Mouse (Mus musculus) heart, embryonic 13.5 days (tissue): Measurements from ENCODE around the gene Ccdc146. TPM values are rescaled to one million over a fixed set of nuclear protein-coding genes. Genes with fewer than 3 reads are reported as not detected.
"Not testable (repeated sequence)": the region's sequence is repeated elsewhere in the genome, so short reads cannot be mapped to it uniquely, and the experiment has no call there.

Experiments used
- ATAC-seq: fragments of 200-750 bp; cut with Nextera tagmentation; 2 replicates; pipeline ENCODE4 v1.8.0; 2017; ENCODE audit warnings: moderate TSS enrichment; ENCODE audit not compliant: insufficient number of reproducible peaks, low FRiP score, low TSS enrichment; ENCODE audit errors: extremely low read depth
- H3K27ac ChIP-seq: fragments of 300-500 bp; sonication (generic); replicated peaks from 2 replicates; pipeline ENCODE4 v1.5.1; 2015; ENCODE audit warnings: moderate library complexity, mild to moderate bottlenecking, inconsistent platforms
- H3K27me3 ChIP-seq: fragments of 300-500 bp; sonication (generic); replicated peaks from 2 replicates; pipeline ENCODE4 v1.6.1; 2015; ENCODE audit warnings: mild to moderate bottlenecking, inconsistent platforms
- H3K36me3 ChIP-seq: fragments of 300-500 bp; sonication (generic); 2 replicates; pipeline ENCODE4 v1.6.1; 2015; ENCODE audit warnings: mild to moderate bottlenecking, inconsistent platforms
- H3K4me1 ChIP-seq: fragments of 300-500 bp; sonication (generic); 2 replicates; pipeline ENCODE4 v1.6.1; 2015; ENCODE audit warnings: inconsistent platforms
- H3K4me2 ChIP-seq: fragments of 300-500 bp; sonication (generic); 2 replicates; pipeline ENCODE4 v1.6.1; 2015; ENCODE audit warnings: inconsistent platforms, mild to moderate bottlenecking, moderate library complexity
- H3K4me3 ChIP-seq: fragments of 300-500 bp; sonication (generic); 2 replicates; pipeline ENCODE4 v1.5.1; 2015; ENCODE audit warnings: moderate library complexity, mild to moderate bottlenecking, inconsistent platforms
- H3K9ac ChIP-seq: fragments of 300-500 bp; sonication (generic); 2 replicates; pipeline ENCODE4 v1.6.1; 2015; ENCODE audit warnings: inconsistent platforms, mild to moderate bottlenecking, moderate library complexity
- H3K9me3 ChIP-seq: fragments of 300-500 bp; sonication (generic); 2 replicates; pipeline ENCODE4 v1.6.1; 2016; ENCODE audit warnings: inconsistent platforms
- WGBS: fragments of 180-500 bp; shearing (Covaris S2); methylation state at CpG from one replicate; pipeline ENCODE4 v1.1.7; 2015; ENCODE audit warnings: mixed read lengths; 5-methylcytosine and 5-hydroxymethylcytosine counted together
- polyA plus RNA-seq: library from polyadenylated mRNA; unstranded; fragments of >200 nt; fragmentation: Nextera tagmentation; extraction: Ambion mirVana; gene quantifications from 2 replicates; pipeline ENCODE4 v1.2.1, GENCODE M21; 2015

Ccdc146 gene
- polyA plus RNA-seq, 1 experiment from 2014 or later: 2.2 TPM

DNA sequence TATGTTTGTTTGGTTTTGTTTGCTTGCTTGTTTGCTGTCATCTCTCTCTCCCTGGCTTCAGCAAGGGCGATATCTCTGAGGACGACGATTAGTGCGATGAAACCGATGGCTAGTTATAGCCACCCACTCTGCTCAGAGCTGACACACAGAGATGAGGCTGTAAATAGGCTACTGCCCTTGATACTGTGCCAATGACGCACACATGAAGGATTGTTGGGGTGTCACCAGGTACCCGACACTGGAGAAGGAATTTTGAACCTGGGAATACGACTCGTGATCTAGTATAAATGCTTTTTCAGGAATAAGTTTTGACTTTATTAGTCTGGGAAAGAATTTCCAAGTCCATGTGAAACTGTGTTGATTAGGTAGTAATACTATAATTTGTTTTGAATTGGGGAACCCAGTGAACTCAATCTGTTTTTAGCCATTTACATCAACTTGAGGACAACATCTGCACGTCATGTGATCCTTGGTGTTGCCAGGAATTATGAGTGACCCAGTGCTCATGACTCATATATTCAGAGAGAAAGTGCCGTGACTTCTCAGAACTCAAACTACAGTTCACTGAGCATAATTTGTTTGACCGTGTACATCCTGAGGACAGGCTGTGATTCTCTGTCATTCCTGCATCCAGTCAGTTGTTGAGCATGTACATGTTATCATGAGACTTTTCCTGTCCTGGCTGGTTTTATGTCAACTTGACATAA, 141.0 kb downstream of the Ccdc146 start:
- H3K27ac ChIP-seq: no peak overlapping the region
- WGBS: 76% methylated on average over 12 of the region's 12 CpGs
- no peak for ATAC-seq
- H3K9me3 ChIP-seq: no peaks in the 10 kb centered on the region
- H3K4me1 ChIP-seq: peaks cover 14% of the 10 kb centered on the region
- no peaks in the 10 kb centered on the region for H3K36me3 ChIP-seq
- no peak overlapping the region for H3K9ac ChIP-seq
- no peak overlapping the region for H3K4me3 ChIP-seq
- H3K27me3 ChIP-seq: no peaks in the 10 kb centered on the region
- H3K4me2 ChIP-seq: no peak overlapping the region

DNA sequence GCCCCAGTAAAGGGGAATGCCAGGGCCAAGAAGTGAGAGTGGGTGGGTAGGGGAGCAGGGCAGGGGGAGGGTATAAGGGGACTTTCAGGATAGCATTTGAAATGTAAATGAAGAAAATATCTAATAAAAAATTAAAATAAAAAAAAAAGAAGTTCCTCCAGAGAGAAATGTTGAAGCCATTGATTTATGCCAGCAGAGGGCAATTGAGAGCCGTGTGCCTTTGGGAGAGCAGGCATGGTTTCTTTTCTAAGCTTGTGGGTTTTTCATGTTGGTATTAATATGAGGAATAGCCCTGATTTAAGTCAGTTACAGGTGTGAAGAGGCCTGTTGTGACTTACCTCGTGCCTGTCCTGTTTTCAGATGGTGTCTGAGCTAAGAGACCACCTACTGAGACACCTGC, 146.8 kb downstream of the Ccdc146 start:
- ATAC-seq, H3K9ac ChIP-seq, H3K4me2 ChIP-seq, H3K9me3 ChIP-seq, H3K4me3 ChIP-seq, H3K36me3 ChIP-seq, H3K4me1 ChIP-seq, H3K27me3 ChIP-seq, H3K27ac ChIP-seq: not testable (repeated sequence)
- 48% methylated on average over 2 of the region's 2 CpGs for WGBS

GRCm38 (mm10) chr5:21271386-21272354, 152.8 kb downstream of the Ccdc146 start:
- WGBS: 58% methylated on average over 9 of the region's 9 CpGs
- Histone ChIP-seq H3K4me2 (no peak overlapping the region), H3K4me3 (no peak overlapping the region), H3K4me1 (peaks cover 10% of the 10 kb centered on the region; the same call in 1 of the 2 replicates), H3K36me3 (no peaks in the 10 kb centered on the region), H3K27ac (no peak overlapping the region), H3K27me3 (0 out of 2 replicates have a peak, but pooled peaks cover 3% of the 10 kb centered on the region), H3K9ac (no peak overlapping the region), H3K9me3 (no peaks in the 10 kb centered on the region)
- no peak for ATAC-seq

DNA sequence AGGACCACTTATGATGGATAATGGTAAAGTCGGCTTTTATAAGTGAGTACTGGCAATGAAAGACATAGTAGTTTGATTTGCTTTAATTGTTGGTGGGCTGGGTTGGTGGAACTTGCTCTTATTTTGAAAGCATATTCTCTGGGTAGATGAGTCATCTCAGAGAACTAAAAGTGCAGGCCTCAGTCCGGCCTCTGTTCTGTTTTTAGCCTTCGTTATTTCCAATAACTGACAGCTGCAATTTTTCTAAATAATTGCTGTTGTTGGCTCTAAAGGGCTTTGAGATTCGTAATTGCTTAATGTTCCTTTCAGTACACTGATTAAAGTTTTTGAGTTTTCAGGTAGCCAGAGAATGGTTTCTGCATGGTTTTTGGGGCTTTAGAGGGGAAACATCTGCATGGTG, 153.7 kb downstream of the Ccdc146 start:
- H3K27me3 ChIP-seq: 0 out of 2 replicates have a peak, but pooled peaks cover 3% of the 10 kb centered on the region
- no peak overlapping the region for H3K9ac ChIP-seq
- H3K27ac ChIP-seq: no peak overlapping the region
- H3K9me3 ChIP-seq: no peaks in the 10 kb centered on the region
- 57% methylated on average over 4 of the region's 4 CpGs for WGBS
- no peak overlapping the region for H3K4me2 ChIP-seq
- H3K4me1 ChIP-seq: peaks cover 10% of the 10 kb centered on the region; the same call in 1 of the 2 replicates
- ATAC-seq: no peak
- H3K4me3 ChIP-seq: no peak overlapping the region
- H3K36me3 ChIP-seq: no peaks in the 10 kb centered on the region

DNA sequence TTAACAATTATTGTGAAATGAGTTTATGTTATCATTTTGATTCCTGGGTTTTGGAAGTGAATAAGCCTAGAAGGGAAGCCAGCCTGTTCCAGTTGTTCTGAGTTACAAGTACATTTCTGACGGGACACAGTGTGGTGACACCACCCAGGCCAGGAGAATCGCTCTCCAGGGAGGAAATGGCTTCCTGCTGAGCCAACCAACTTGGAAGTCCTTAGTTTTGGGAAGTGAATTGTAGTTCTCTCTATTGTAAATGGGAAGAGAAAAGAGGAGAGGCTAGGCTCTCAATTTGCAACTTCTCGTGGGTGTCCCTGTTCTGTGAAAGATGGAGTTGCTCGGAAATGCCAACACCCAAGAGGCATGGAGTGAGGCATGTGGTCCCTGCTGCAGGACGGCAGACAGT, 155.0 kb downstream of the Ccdc146 start:
- WGBS: 69% methylated on average over 5 of the region's 5 CpGs
- peaks cover 10% of the 10 kb centered on the region; the same call in 1 of the 2 replicates for H3K4me1 ChIP-seq
- no peak overlapping the region for H3K4me3 ChIP-seq
- H3K27me3 ChIP-seq: 0 out of 2 replicates have a peak, but pooled peaks cover 3% of the 10 kb centered on the region
- no peak overlapping the region for H3K4me2 ChIP-seq
- H3K9me3 ChIP-seq: no peaks in the 10 kb centered on the region
- no peak overlapping the region for H3K9ac ChIP-seq
- no peaks in the 10 kb centered on the region for H3K36me3 ChIP-seq
- no peak overlapping the region for H3K27ac ChIP-seq
- ATAC-seq: no peak

GRCm38 (mm10) chr5:21267090-21267489, 157.4 kb downstream of the Ccdc146 start:
- H3K4me1 ChIP-seq: peaks cover 10% of the 10 kb centered on the region; the same call in 1 of the 2 replicates
- H3K4me2 ChIP-seq: no peak overlapping the region
- 67% methylated on average over 2 of the region's 2 CpGs for WGBS
- H3K36me3 ChIP-seq: no peaks in the 10 kb centered on the region
- H3K4me3 ChIP-seq: no peak overlapping the region
- H3K9ac ChIP-seq: no peak overlapping the region
- H3K9me3 ChIP-seq: no peaks in the 10 kb centered on the region
- H3K27me3 ChIP-seq: no peaks in the 10 kb centered on the region
- H3K27ac ChIP-seq: no peak overlapping the region
- no peak for ATAC-seq

GRCm38 (mm10) chr5:21265049-21265448, 159.4 kb downstream of the Ccdc146 start:
- Histone ChIP-seq H3K4me1 (peaks cover 10% of the 10 kb centered on the region), H3K4me2 (no peak overlapping the region), H3K27me3 (no peaks in the 10 kb centered on the region), H3K4me3 (no peak overlapping the region), H3K9ac (no peak overlapping the region), H3K27ac (no peak overlapping the region), H3K36me3 (no peaks in the 10 kb centered on the region), H3K9me3 (no peaks in the 10 kb centered on the region)
- ATAC-seq: no peak
- WGBS: 28% methylated on average over 4 of the region's 4 CpGs

GRCm38 (mm10) chr5:21264352-21265021, 160.0 kb downstream of the Ccdc146 start:
- Histone ChIP-seq H3K27ac (no peak overlapping the region), H3K4me2 (no peak overlapping the region), H3K4me1 (peaks cover 10% of the 10 kb centered on the region), H3K9ac (no peak overlapping the region), H3K9me3 (no peaks in the 10 kb centered on the region), H3K27me3 (no peaks in the 10 kb centered on the region), H3K4me3 (no peak overlapping the region), H3K36me3 (no peaks in the 10 kb centered on the region)
- WGBS: 88% methylated on average over 8 of the region's 8 CpGs
- no peak for ATAC-seq

DNA sequence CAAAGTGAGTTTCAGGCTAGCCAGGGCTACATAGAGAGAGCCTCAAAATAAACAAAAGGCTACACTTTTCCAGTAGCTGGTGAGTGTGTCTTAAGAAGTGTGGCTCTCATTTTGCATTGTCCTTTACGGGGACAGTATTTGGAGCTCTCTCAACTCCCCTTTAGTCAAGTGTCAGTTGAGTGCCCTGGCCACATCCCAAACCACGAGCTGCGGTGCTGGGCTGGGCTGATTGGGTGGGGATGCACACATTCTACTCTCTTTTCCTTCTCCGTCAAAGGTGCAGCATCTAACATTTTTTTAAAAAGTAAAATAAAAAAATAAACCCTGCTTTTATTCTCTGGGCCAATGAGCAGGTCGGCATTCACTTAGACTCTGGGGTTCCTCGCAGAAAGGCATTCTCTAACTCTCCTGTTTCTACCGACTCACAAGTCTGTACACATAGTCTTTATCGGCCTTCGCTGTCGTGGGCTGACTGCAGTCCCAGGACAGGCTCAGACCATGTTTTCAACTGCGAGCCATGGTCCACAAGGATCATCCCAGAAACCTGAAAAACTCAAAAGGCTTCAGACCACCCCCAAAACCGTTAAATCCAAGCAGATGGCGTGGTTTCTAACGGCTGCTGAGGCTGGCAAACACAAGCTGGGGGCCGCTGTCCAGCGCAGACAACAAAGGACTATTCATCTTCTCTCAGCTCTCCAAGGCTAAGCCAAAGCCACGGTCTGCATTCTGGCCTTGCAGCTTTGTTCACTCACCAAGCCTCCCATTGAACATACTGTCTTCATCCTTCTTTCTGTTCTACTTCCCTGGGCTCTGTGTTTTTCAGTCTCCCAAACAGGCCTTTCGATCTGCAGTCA, 161.0 kb downstream of the Ccdc146 start:
- Histone ChIP-seq H3K4me3 (no peak overlapping the region), H3K4me1 (peaks cover 10% of the 10 kb centered on the region), H3K4me2 (no peak overlapping the region), H3K9me3 (no peaks in the 10 kb centered on the region), H3K36me3 (no peaks in the 10 kb centered on the region), H3K27me3 (no peaks in the 10 kb centered on the region), H3K9ac (no peak overlapping the region), H3K27ac (no peak overlapping the region)
- no peak for ATAC-seq
- 59% methylated on average over 18 of the region's 18 CpGs for WGBS

DNA sequence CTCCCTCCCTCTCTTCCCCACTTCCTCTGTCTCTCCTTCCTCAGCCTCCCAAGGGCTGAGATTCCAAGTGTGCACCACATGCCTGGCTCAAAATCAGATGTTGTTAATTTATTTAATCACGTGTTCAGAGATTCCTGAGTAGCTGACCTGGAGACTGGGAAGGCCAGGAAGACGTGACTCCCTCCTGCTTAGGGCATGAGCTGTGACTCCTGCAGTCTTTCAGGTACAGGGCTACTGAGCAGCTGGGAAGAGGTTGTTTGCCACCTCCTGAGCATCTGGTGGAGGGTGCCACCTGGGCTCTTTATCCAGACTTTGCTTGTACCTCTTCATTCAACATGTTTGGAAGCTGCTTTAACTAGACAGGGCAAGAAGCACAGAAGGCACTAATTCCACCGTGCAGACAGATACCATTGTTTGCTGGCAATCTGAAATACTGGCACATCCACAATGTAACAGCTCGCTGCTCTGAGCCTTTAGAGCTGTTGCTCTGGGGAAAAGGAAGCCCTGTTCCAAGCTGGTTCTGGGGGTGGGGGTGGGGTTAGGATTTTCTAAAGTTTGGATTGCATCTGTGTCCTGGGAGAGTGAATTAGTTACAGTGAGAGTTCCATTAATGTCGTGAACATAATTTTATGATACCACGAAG, 163.2 kb downstream of the Ccdc146 start:
- peaks cover 13% of the 10 kb centered on the region for H3K4me1 ChIP-seq
- no peaks in the 10 kb centered on the region for H3K36me3 ChIP-seq
- no peak overlapping the region for H3K4me3 ChIP-seq
- no peak overlapping the region for H3K9ac ChIP-seq
- H3K27ac ChIP-seq: no peak overlapping the region
- no peaks in the 10 kb centered on the region for H3K27me3 ChIP-seq
- H3K4me2 ChIP-seq: no peak overlapping the region
- no peak for ATAC-seq
- no peaks in the 10 kb centered on the region for H3K9me3 ChIP-seq
- 50% methylated on average over 6 of the region's 6 CpGs for WGBS
